Mouse (Mus musculus) lung, postnatal 14 days (tissue): Measurements from ENCODE around the gene Wapl.

Source experiments
- DNase-seq: peaks from one replicate; pipeline ENCODE4 v3.0.0; 2021

Gene Wapl

GRCm38 (mm10) chr14:34774231-34774630 is 100.5 kb downstream of the Wapl start:
- DNase-seq = no peak

GRCm38 (mm10) chr14:34776719-34777385 is 103.1 kb downstream of the Wapl start:
- no peak for DNase-seq

GRCm38 (mm10) chr14:34777810-34778209 is 104.1 kb downstream of the Wapl start:
- peak; percentile 55 for DNase-seq

DNA sequence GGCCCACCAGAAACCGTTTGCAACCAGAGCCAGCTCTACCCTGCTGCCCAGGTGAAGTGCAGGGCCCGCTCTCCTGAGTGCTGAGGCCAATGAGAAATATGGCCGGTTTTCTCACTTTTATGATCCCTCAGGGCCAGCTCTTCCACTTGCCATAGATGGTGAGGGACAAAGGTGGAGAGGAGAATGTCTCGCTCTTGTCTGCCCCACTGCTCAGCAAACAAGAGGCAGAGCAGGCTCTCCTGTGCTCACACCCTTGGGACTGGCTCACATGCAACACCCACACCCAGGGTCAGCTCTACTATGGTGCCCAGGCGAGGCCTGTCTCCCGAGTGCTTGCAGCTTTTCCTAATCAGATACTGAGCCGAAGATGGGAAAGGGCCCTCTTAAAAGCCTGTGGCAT is 105.0 kb downstream of the Wapl start:
- no peak for DNase-seq

DNA sequence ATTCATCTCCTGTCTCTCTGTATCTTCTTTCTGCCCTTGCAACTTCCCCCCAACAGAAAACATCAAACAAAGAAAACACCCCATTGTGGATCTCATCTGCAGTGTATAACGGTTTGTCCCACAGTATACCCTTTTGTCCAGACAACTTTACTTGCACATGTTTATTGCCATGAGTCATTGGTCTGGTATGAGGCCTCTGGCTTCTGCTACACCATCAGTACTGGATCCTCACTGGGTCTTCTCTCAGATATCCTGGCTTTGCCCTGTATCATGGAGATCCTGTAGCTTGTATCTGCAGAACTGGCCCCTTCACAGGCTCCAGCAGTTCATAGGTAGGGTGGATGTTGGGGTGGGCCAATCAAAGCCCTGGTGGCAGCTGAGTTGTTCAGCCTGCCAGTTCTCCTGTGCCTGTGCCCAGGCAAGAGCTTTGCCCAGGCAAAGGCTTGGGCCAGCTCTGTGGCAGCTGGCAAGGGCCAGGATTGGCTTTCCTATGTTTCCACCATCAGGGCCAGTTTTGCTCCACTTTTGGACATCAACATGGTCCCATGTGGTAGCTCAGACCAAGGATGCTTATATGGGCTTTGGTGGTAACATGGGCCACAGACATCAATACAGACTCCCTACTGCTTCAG is 119.8 kb downstream of the Wapl start:
- no peak for DNase-seq
